Mouse (Mus musculus) E14TG2a.4 (cell line): ENCODE results near the gene Serinc3.

ENCODE experiments used
- CTCF ChIP-seq: conservative IDR thresholded peaks from 2 replicates; pipeline ENCODE4 v1.5.1; 2014; ENCODE audit warnings: low read length
- NANOG ChIP-seq: IDR thresholded peaks from 2 replicates; pipeline ENCODE4 v1.6.1; 2014; ENCODE audit warnings: borderline replicate concordance, low read length, mixed read lengths
- POU5F1 ChIP-seq: IDR thresholded peaks from 2 replicates; pipeline ENCODE4 v1.6.1; 2014; ENCODE audit warnings: low read length, borderline replicate concordance

DNA sequence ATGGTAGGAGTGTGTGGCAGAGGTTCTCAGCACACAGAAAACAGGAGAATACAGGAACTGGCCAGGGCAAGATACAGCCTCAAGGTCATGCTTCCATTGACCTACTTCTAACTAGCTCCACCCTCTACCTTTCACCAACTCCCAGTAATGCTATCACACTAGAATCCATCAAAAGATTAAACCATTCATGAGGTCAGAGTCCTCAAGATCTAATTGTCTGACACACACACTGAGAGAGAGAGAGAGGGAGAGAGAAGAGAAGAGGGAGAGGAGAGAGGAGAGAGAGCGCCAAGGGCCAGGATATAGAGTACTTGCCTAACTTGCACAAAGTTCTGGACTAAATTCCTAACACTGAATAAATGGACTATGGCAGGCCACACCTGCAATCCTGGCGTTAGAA lies 37.4 kb upstream of the Serinc3 start:
- TF ChIP-seq CTCF = no peak
- no peak for TF ChIP-seq NANOG
- no peak for TF ChIP-seq POU5F1
